Mouse (Mus musculus): ENCODE results near the gene Syngr1. TPM values are rescaled to one million over a fixed set of nuclear protein-coding genes. Genes with fewer than 3 reads are reported as not detected.

The Syngr1 gene
- total RNA-seq, 2 experiments from 2014 or later: 46.1 to 46.4 TPM

- Histone ChIP-seq H3K27ac (peak overlapping the region; percentile 62; the same call in 1 of the 2 replicates), H3K4me3 (no peak overlapping the region)
- no peak for DNase-seq
- TF ChIP-seq CTCF (IDR thresholded peaks at IDR 0.05): no peak
- intact Hi-C loops (cut with DNase I): no loop called here
Measured at GRCm38 (mm10) chr15:80147090-80147489, 56.0 kb downstream of the Syngr1 start.

- H3K27ac ChIP-seq: peak overlapping the region; percentile 62
- H3K4me3 ChIP-seq: no peak overlapping the region
- TF ChIP-seq CTCF (IDR thresholded peaks at IDR 0.05): no peak
- DNase-seq: no peak
- intact Hi-C loops (cut with DNase I): no loop called here
Measured at GRCm38 (mm10) chr15:80147511-80147910, 56.4 kb downstream of the Syngr1 start.

GRCm38 (mm10) chr15:80148565-80148964, 57.4 kb downstream of the Syngr1 start:
- Histone ChIP-seq H3K27ac (peak overlapping the region; percentile 62; the same call in 1 of the 2 replicates), H3K4me3 (peak overlapping the region; percentile 45)
- no peak for TF ChIP-seq CTCF (IDR thresholded peaks at IDR 0.05)
- DNase-seq: no peak
- intact Hi-C loops (cut with DNase I): no loop called here

- no peak for TF ChIP-seq CTCF (IDR thresholded peaks at IDR 0.05)
- intact Hi-C loops (cut with DNase I): no loop called here
- DNase-seq: no peak
- Histone ChIP-seq H3K27ac (peak overlapping the region; percentile 62; the same call in 1 of the 2 replicates), H3K4me3 (no peak overlapping the region)
Measured at GRCm38 (mm10) chr15:80149517-80149916, 58.4 kb downstream of the Syngr1 start.

- DNase-seq: no peak
- no peak overlapping the region for H3K27ac ChIP-seq
- intact Hi-C loops (cut with DNase I): no loop called here
- H3K4me3 ChIP-seq: no peak overlapping the region
- TF ChIP-seq CTCF (IDR thresholded peaks at IDR 0.05): no peak
Measured at GRCm38 (mm10) chr15:80152663-80153062, 61.5 kb downstream of the Syngr1 start.

- Histone ChIP-seq H3K4me3 (no peak overlapping the region), H3K27ac (no peak overlapping the region)
- DNase-seq: no peak
- no peak for TF ChIP-seq CTCF (IDR thresholded peaks at IDR 0.05)
- intact Hi-C loops (cut with DNase I): no loop called here
Measured at GRCm38 (mm10) chr15:80153757-80154156, 62.6 kb downstream of the Syngr1 start.

- no peak for DNase-seq
- H3K4me3 ChIP-seq: no peak overlapping the region
- no peak overlapping the region for H3K27ac ChIP-seq
- intact Hi-C loops (cut with DNase I): no loop called here
- TF ChIP-seq CTCF (IDR thresholded peaks at IDR 0.05): no peak
Measured at GRCm38 (mm10) chr15:80155707-80156106, 64.6 kb downstream of the Syngr1 start.

- Histone ChIP-seq H3K4me3 (no peak overlapping the region), H3K27ac (no peak overlapping the region)
- intact Hi-C loops (cut with DNase I): no loop called here
- DNase-seq: no peak
- TF ChIP-seq CTCF (IDR thresholded peaks at IDR 0.05): no peak
Measured at GRCm38 (mm10) chr15:80157197-80157943, 66.2 kb downstream of the Syngr1 start.

- intact Hi-C loops (cut with DNase I): no loop called here
Measured at GRCm38 (mm10) chr15:80158001-80158706, 67.0 kb downstream of the Syngr1 start.

GRCm38 (mm10) chr15:80158707-80159090, 67.6 kb downstream of the Syngr1 start:
- H3K27ac ChIP-seq: peak overlapping the region; percentile 71
- TF ChIP-seq CTCF (IDR thresholded peaks at IDR 0.05): no peak
- intact Hi-C loops (cut with DNase I): no loop called here
- DNase-seq: no peak
- no peak overlapping the region for H3K4me3 ChIP-seq

More at GRCm38 (mm10) chr15:80158001-80158706, 67.0 kb downstream of the Syngr1 start:
- no peak overlapping the region for H3K4me3 ChIP-seq
- peak overlapping the region; percentile 71 for H3K27ac ChIP-seq
- no peak for TF ChIP-seq CTCF (IDR thresholded peaks at IDR 0.05)
- DNase-seq: no peak

GRCm38 (mm10) chr15:80159286-80159901, 68.3 kb downstream of the Syngr1 start:
- peak overlapping the region; percentile 71 for H3K27ac ChIP-seq
- DNase-seq: peak; percentile 41

GRCm38 (mm10) chr15:80160223-80160622, 69.1 kb downstream of the Syngr1 start:
- Histone ChIP-seq H3K4me3 (no peak overlapping the region; the same call in 1 of the 2 replicates), H3K27ac (peak overlapping the region; percentile 71)
- intact Hi-C loops (cut with DNase I): no loop called here
- no peak for TF ChIP-seq CTCF (IDR thresholded peaks at IDR 0.05)
- DNase-seq: no peak

More at GRCm38 (mm10) chr15:80159286-80159901, 68.3 kb downstream of the Syngr1 start:
- intact Hi-C loops (cut with DNase I): no loop called here
- H3K4me3 ChIP-seq: no peak overlapping the region
- no peak for TF ChIP-seq CTCF (IDR thresholded peaks at IDR 0.05)

GRCm38 (mm10) chr15:80160726-80161125, 69.6 kb downstream of the Syngr1 start:
- intact Hi-C loops (cut with DNase I): no loop called here
- TF ChIP-seq CTCF (IDR thresholded peaks at IDR 0.05): no peak
- H3K27ac ChIP-seq: peak overlapping the region; percentile 71
- peak; percentile 72 for DNase-seq
- no peak overlapping the region for H3K4me3 ChIP-seq

Data from gastrocnemius, adult 2 months (tissue).